ENCODE assay signal across 8 mouse cellular contexts in genomic region chr2:103073219-103073982, GRCm38 (mm10). TPM values are rescaled to one million over a fixed set of nuclear protein-coding genes. Genes with fewer than 3 reads are reported as not detected.
DNase-seq lines count a peak whose midpoint lies in the region; ATAC-seq lines count a peak whose summit lies in the region.

Gene Pdhx, minus strand, starts transcription at chr2:103073513.
Gene Apip, plus strand, starts transcription at chr2:103073675.

- H3K9me3 ChIP-seq in hindbrain, embryonic 14.5 days (ENCODE audit: control insufficient read depth, low read length) = no peaks in the 10 kb centered on the region

- H3K4me2 ChIP-seq in hindbrain, embryonic 14.5 days (replicated peaks) = peak within 1 kb of the TSS; percentile 67

- peak within 1 kb of the TSS; percentile 80 for H3K9ac ChIP-seq in hindbrain, embryonic 14.5 days

- WGBS in hindbrain, embryonic 14.5 days = under 1% methylated on average over 55 of the region's 55 CpGs

- H3K27me3 ChIP-seq in hindbrain, embryonic 14.5 days (ENCODE audit: control insufficient read depth, insufficient read depth, low read length) = no peaks in the 10 kb centered on the region

- ATAC-seq in hindbrain, embryonic 14.5 days (ENCODE audit: low FRiP score) = peak; percentile 100

- peak within 1 kb of the TSS; percentile 83 for H3K27ac ChIP-seq in hindbrain, embryonic 14.5 days

- peaks cover 25% of the 10 kb centered on the region for H3K4me1 ChIP-seq in hindbrain, embryonic 14.5 days (replicated peaks; ENCODE audit: control insufficient read depth, insufficient read depth, low read length)

- no peaks in the 10 kb centered on the region; the same call in 1 of the 2 replicates for H3K36me3 ChIP-seq in hindbrain, embryonic 14.5 days (replicated peaks; ENCODE audit: control insufficient read depth, insufficient read depth)

- peak; percentile 98 for DNase-seq in R1 (ENCODE audit: low read depth, low spot score)
- peak; percentile 99 to 100 for DNase-seq in cerebellum, postnatal 25 days
- DNase-seq in frontal cortex, postnatal 25 days (ENCODE audit: low spot score in 2 of 2) = peak; percentile 99 to 100
- DNase-seq in hindbrain, embryonic 14.5 days (ENCODE audit: low spot score) = peak; percentile 99
- peak; percentile 100 for DNase-seq in layer of hippocampus, postnatal 36 days
- peak; percentile 100 for DNase-seq in lung, postnatal 36 days
- DNase-seq in retina, postnatal 1 day = peak; percentile 99
- peak; percentile 100 for DNase-seq in urinary bladder, adult 18-20 months (ENCODE audit: low spot score in 2 of 2)

- H3K4me3 ChIP-seq in hindbrain, embryonic 14.5 days (replicated peaks; ENCODE audit: low read length) = peak within 1 kb of the TSS; percentile 77

RNA-seq across cellular contexts. Expression of gene Pdhx, which starts in this region (rescaled TPM):
- polyA plus RNA-seq in hindbrain, embryonic 14.5 days (2014; fragmentation: Nextera tagmentation; extraction: Ambion mirVana) = 62.8 and 73.5 TPM in 2 replicates
- 10 to 100 TPM; 61.1 to 66.4 TPM for total RNA-seq in layer of hippocampus, postnatal 36 days (2021)

RNA-seq across cellular contexts. Expression of gene Apip, which starts in this region (rescaled TPM):
- polyA plus RNA-seq in hindbrain, embryonic 14.5 days (2014; fragmentation: Nextera tagmentation; extraction: Ambion mirVana) = 51.3 and 54.8 TPM in 2 replicates
- total RNA-seq in layer of hippocampus, postnatal 36 days (2021) = 10 to 100 TPM; 23.1 to 25.5 TPM

Comparison
In these comparisons a context has a peak if more than half of its experiments do, and no peak if none do; other contexts are left out.
1. Peak in every context shown above with its lines: DNase-seq, ATAC-seq, H3K4me3 ChIP-seq and H3K27ac ChIP-seq.